Mouse (Mus musculus) embryonic facial prominence, embryonic 11.5 days (tissue): Measurements from ENCODE around the gene Gdf7. TPM values are rescaled to one million over a fixed set of nuclear protein-coding genes. Genes with fewer than 3 reads are reported as not detected.

Experiments used
- ATAC-seq: fragments of 200-750 bp; cut with Nextera tagmentation; replicated peaks from 2 replicates; pipeline ENCODE4 v1.8.0; 2017; ENCODE audit warnings: low read depth; ENCODE audit not compliant: insufficient number of reproducible peaks, low FRiP score, low TSS enrichment
- DNase-seq: peaks from one replicate; pipeline ENCODE4 v3.0.0-alpha.2; 2015; ENCODE audit warnings: low spot score
- H3K27ac ChIP-seq: fragments of 300-500 bp; sonication (generic); replicated peaks from 2 replicates; pipeline ENCODE4 v1.5.1; 2014; ENCODE audit warnings: mild to moderate bottlenecking, low read depth, low read length, control low read depth
- H3K27me3 ChIP-seq: fragments of 300-500 bp; sonication (generic); 2 replicates; pipeline ENCODE4 v1.6.1; 2014; ENCODE audit warnings: mild to moderate bottlenecking, low read length, moderate library complexity, mixed read lengths; ENCODE audit not compliant: control insufficient read depth, insufficient read depth
- H3K36me3 ChIP-seq: fragments of 300-500 bp; sonication (generic); replicated peaks from 2 replicates; pipeline ENCODE4 v1.6.1; 2014; ENCODE audit warnings: low read depth, mild to moderate bottlenecking, low read length, moderate library complexity, mixed read lengths; ENCODE audit not compliant: control insufficient read depth, insufficient read depth
- H3K4me1 ChIP-seq: fragments of 300-500 bp; sonication (generic); 2 replicates; pipeline ENCODE4 v1.6.1; 2014; ENCODE audit warnings: low read length, mixed read lengths; ENCODE audit not compliant: control insufficient read depth, insufficient read depth
- H3K4me2 ChIP-seq: fragments of 300-500 bp; sonication (generic); 2 replicates; pipeline ENCODE4 v1.6.1; 2014; ENCODE audit warnings: low read depth, mild to moderate bottlenecking, control low read depth, low read length, moderate library complexity
- H3K4me3 ChIP-seq: fragments of 300-500 bp; sonication (generic); 2 replicates; pipeline ENCODE4 v1.5.1; 2014; ENCODE audit warnings: low read depth, low read length, control low read depth
- H3K9ac ChIP-seq: fragments of 300-500 bp; sonication (generic); replicated peaks from 2 replicates; pipeline ENCODE4 v1.6.1; 2014; ENCODE audit warnings: mild to moderate bottlenecking, control low read depth, low read length
- H3K9me3 ChIP-seq: fragments of 300-500 bp; sonication (generic); replicated peaks from 2 replicates; pipeline ENCODE4 v1.6.1; 2016; ENCODE audit warnings: mild to moderate bottlenecking, low read length, inconsistent platforms, mixed read lengths; ENCODE audit not compliant: control insufficient read depth
- WGBS: fragments of 180-500 bp; shearing (Covaris S2); extraction: QIAGEN DNeasy Blood & Tissue Kit; methylation state at CpG from one replicate; pipeline ENCODE4 v1.1.7; 2014; 5-methylcytosine and 5-hydroxymethylcytosine counted together
- polyA plus RNA-seq: library from polyadenylated mRNA; unstranded; fragments of >200 nt; fragmentation: Nextera tagmentation; extraction: Ambion mirVana; gene quantifications from 2 replicates; pipeline ENCODE4 v1.2.1, GENCODE M21; 2014

The Gdf7 gene
- polyA plus RNA-seq, 1 experiment from 2014 or later = 0.49 TPM

- Histone ChIP-seq H3K4me1 (peaks cover 7% of the 10 kb centered on the region), H3K27me3 (peaks cover 81% of the 10 kb centered on the region), H3K36me3 (no peaks in the 10 kb centered on the region), H3K9me3 (no peaks in the 10 kb centered on the region), H3K27ac (no peak overlapping the region), H3K4me2 (no peak overlapping the region; the same call in 1 of the 2 replicates), H3K4me3 (0 out of 2 replicates have a peak overlapping the region, but pooled peaks have one; percentile 11), H3K9ac (no peak overlapping the region)
- 5% methylated on average over 34 of the region's 34 CpGs for WGBS
- DNase-seq (peak; percentile 54), ATAC-seq (no peak)
Measured at GRCm38 (mm10) chr12:8299143-8300110, 2.3 kb downstream of the Gdf7 start.

GRCm38 (mm10) chr12:8298361-8299142 is 3.2 kb downstream of the Gdf7 start:
- DNase-seq = no peak
- 2% methylated on average over 81 of the region's 85 CpGs for WGBS
- peak overlapping the region; percentile 54 for H3K4me2 ChIP-seq
- no peak overlapping the region for H3K27ac ChIP-seq
- peaks cover 7% of the 10 kb centered on the region for H3K4me1 ChIP-seq
- no peaks in the 10 kb centered on the region for H3K9me3 ChIP-seq
- H3K36me3 ChIP-seq = no peaks in the 10 kb centered on the region
- peaks cover 76% of the 10 kb centered on the region for H3K27me3 ChIP-seq
- peak overlapping the region; percentile 35 for H3K4me3 ChIP-seq
- no peak for ATAC-seq
- H3K9ac ChIP-seq = peak overlapping the region; percentile 36

- 6% methylated on average over 34 of the region's 34 CpGs for WGBS
- Histone ChIP-seq H3K4me2 (peak overlapping the region; percentile 54), H3K9ac (peak overlapping the region; percentile 36), H3K9me3 (no peaks in the 10 kb centered on the region), H3K27me3 (peaks cover 68% of the 10 kb centered on the region), H3K27ac (no peak overlapping the region), H3K4me3 (peak overlapping the region; percentile 35), H3K36me3 (no peaks in the 10 kb centered on the region), H3K4me1 (peaks cover 7% of the 10 kb centered on the region)
- no peak for DNase-seq
- no peak for ATAC-seq
Measured at GRCm38 (mm10) chr12:8297586-8298214, 4.1 kb downstream of the Gdf7 start.

GRCm38 (mm10) chr12:8296154-8296553 is 5.6 kb downstream of the Gdf7 start:
- no peak for DNase-seq
- Histone ChIP-seq H3K9ac (no peak overlapping the region), H3K27me3 (peaks cover 52% of the 10 kb centered on the region), H3K4me2 (no peak overlapping the region), H3K9me3 (no peaks in the 10 kb centered on the region), H3K4me3 (no peak overlapping the region), H3K27ac (no peak overlapping the region), H3K36me3 (no peaks in the 10 kb centered on the region), H3K4me1 (peaks cover 5% of the 10 kb centered on the region)
- ATAC-seq = no peak
- WGBS = 79% methylated on average over 2 of the region's 2 CpGs

- no peak overlapping the region for H3K4me2 ChIP-seq
- no peak for DNase-seq
- no peak overlapping the region for H3K9ac ChIP-seq
Measured at GRCm38 (mm10) chr12:8295307-8295913, 6.3 kb downstream of the Gdf7 start.

GRCm38 (mm10) chr12:8291157-8291853 is 10.4 kb downstream of the Gdf7 start:
- no peak overlapping the region for H3K4me2 ChIP-seq
- no peak for ATAC-seq
- no peak overlapping the region for H3K27ac ChIP-seq
- H3K9ac ChIP-seq = no peak overlapping the region
- H3K9me3 ChIP-seq = no peaks in the 10 kb centered on the region
- peaks cover 10% of the 10 kb centered on the region; the same call in 1 of the 2 replicates for H3K27me3 ChIP-seq
- DNase-seq = no peak
- H3K4me3 ChIP-seq = no peak overlapping the region
- 70% methylated on average over 15 of the region's 15 CpGs for WGBS
- H3K4me1 ChIP-seq = no peaks in the 10 kb centered on the region
- H3K36me3 ChIP-seq = no peaks in the 10 kb centered on the region

More at GRCm38 (mm10) chr12:8295307-8295913, 6.3 kb downstream of the Gdf7 start:
- peaks cover 5% of the 10 kb centered on the region for H3K4me1 ChIP-seq
- no peak for ATAC-seq
- H3K9me3 ChIP-seq = no peaks in the 10 kb centered on the region
- no peak overlapping the region for H3K4me3 ChIP-seq
- WGBS = 62% methylated on average over 6 of the region's 6 CpGs
- H3K36me3 ChIP-seq = no peaks in the 10 kb centered on the region
- H3K27ac ChIP-seq = no peak overlapping the region
- peaks cover 45% of the 10 kb centered on the region for H3K27me3 ChIP-seq

GRCm38 (mm10) chr12:8289499-8289898 is 12.3 kb downstream of the Gdf7 start:
- Histone ChIP-seq H3K9ac (no peak overlapping the region), H3K4me2 (no peak overlapping the region), H3K27me3 (peaks cover under 1% of the 10 kb centered on the region; the same call in 1 of the 2 replicates), H3K9me3 (no peaks in the 10 kb centered on the region), H3K4me1 (no peaks in the 10 kb centered on the region), H3K27ac (no peak overlapping the region), H3K4me3 (no peak overlapping the region), H3K36me3 (no peaks in the 10 kb centered on the region)
- ATAC-seq (no peak), DNase-seq (no peak)
- WGBS = 83% methylated on average over 8 of the region's 8 CpGs
